Mouse (Mus musculus): ENCODE data around the gene Gm47791. TPM values are rescaled to one million over a fixed set of nuclear protein-coding genes. Genes with fewer than 3 reads are reported as not detected.

The Gm47791 gene
- polyA plus RNA-seq, 1 experiment, result not detected

DNA sequence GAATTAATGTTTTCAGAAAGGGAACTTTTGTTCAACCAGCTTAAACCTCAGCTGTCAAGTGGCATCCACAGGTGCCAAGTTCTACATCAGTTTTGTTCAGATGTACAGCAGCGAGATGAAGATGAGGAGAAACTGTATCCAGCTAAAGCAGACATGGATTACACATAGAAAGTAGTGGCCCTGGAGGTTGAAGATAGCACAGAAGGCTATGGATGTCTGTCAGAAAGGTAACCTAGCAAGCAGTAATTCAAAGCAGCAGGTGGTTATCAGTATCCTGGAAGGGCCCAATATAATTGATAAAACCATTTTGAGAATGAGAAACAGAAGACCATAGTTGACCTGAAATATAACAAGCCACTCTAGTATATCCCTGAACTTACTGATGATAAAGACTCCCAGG is 37.7 kb downstream of the Gm47791 start:
- H3K4me1 ChIP-seq (ENCODE audit: control insufficient read depth, insufficient read depth, low read length), result no peaks in the 10 kb centered on the region
- no peak overlapping the region for H3K4me3 ChIP-seq (ENCODE audit: insufficient read depth, low read length)
- H3K27ac ChIP-seq (ENCODE audit: insufficient read depth, low read length), result no peak overlapping the region
- no peak for TF ChIP-seq POLR2A (IDR thresholded peaks at IDR 0.05; ENCODE audit: low read depth, low read length)
- no peak for TF ChIP-seq CTCF (IDR thresholded peaks at IDR 0.05; ENCODE audit: borderline replicate concordance, insufficient read depth, low read length)

DNA sequence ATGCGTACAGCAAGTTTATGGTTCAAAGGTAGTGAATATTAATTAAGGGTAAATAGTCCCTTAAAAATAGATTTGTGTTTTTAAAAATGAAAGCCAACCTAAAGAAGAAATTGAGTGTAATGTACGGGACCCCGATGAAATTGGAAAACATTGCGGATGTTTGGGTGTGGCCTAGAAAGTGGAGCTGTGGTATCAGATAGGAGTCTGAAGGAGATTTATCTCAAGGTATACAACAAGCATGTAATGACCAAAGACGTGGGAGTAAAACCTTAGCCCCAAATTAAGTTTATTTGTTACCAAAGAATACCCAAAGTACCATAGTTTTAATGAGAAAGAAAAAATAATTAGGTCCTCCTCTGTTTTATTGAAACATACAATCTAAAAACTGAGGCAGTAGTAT is 44.6 kb downstream of the Gm47791 start:
- TF ChIP-seq POLR2A (IDR thresholded peaks at IDR 0.05; ENCODE audit: low read depth, low read length) (no peak), CTCF (IDR thresholded peaks at IDR 0.05; ENCODE audit: borderline replicate concordance, insufficient read depth, low read length) (no peak)
- no peak overlapping the region for H3K27ac ChIP-seq (ENCODE audit: insufficient read depth, low read length)
- H3K4me3 ChIP-seq (ENCODE audit: insufficient read depth, low read length), result no peak overlapping the region
- H3K4me1 ChIP-seq (ENCODE audit: control insufficient read depth, insufficient read depth, low read length), result no peaks in the 10 kb centered on the region

DNA sequence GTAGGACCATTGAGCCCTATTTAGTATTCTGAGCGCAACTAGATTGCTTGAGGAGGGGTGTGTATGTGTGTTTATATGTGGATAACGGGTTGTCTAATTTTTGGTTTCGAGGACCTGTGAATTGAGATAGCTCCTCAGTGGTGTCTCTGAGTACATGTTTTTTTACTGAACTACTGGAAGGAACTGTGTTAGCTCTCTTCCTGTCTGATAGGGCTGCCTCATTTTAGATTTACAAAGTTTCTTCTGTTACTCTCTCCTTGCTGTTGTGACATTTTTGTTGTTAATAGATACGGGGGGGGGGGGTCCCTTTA is 45.2 kb downstream of the Gm47791 start:
- no peaks in the 10 kb centered on the region for H3K4me1 ChIP-seq (ENCODE audit: control insufficient read depth, insufficient read depth, low read length)
- H3K27ac ChIP-seq (ENCODE audit: insufficient read depth, low read length), result no peak overlapping the region
- H3K4me3 ChIP-seq (ENCODE audit: insufficient read depth, low read length), result peak overlapping the region; percentile 97
- no peak for TF ChIP-seq POLR2A (IDR thresholded peaks at IDR 0.05; ENCODE audit: low read depth, low read length)
- no peak for TF ChIP-seq CTCF (IDR thresholded peaks at IDR 0.05; ENCODE audit: borderline replicate concordance, insufficient read depth, low read length)

DNA sequence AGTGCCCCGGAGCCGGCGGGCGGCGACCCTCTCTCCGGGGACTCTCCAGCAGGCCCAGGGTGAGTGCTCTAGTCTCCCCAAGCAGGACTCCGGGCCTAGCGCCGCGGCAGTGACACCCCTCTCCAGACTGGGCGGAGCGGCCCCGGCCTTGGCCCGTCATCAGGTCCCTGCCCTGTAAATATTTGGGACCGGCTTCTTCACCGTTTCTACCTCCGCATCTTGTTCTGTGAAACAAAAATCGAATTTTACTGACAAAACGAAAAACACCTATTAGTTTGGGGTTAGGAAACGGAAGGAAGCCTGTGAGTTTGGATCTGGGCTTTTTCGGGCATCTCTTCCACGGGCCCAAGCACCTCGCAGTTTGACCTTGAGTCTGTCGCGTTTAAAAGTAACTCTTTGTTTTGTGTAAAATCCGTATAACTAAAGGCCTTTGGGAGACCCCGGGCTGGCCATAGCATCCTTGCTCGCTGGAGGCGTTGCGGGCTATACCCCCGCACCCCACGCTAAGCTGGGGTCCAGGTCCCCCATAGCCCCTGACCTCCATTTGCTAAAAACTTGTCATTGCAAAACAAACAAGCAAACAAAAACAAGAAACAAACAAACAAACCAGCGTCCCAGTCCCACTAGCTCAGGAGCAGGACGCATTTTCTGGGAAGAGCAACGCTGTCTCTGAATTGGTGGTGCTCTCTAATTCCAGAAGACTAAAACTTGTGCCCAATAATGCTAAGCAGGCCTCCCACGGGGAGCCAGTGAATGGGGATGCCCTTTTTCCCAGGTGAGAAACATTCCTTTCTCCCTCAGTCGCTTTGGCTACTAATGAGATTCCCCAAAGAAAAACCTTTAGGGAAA is 45.8 kb downstream of the Gm47791 start:
- no peaks in the 10 kb centered on the region for H3K4me1 ChIP-seq (ENCODE audit: control insufficient read depth, insufficient read depth, low read length)

DNA sequence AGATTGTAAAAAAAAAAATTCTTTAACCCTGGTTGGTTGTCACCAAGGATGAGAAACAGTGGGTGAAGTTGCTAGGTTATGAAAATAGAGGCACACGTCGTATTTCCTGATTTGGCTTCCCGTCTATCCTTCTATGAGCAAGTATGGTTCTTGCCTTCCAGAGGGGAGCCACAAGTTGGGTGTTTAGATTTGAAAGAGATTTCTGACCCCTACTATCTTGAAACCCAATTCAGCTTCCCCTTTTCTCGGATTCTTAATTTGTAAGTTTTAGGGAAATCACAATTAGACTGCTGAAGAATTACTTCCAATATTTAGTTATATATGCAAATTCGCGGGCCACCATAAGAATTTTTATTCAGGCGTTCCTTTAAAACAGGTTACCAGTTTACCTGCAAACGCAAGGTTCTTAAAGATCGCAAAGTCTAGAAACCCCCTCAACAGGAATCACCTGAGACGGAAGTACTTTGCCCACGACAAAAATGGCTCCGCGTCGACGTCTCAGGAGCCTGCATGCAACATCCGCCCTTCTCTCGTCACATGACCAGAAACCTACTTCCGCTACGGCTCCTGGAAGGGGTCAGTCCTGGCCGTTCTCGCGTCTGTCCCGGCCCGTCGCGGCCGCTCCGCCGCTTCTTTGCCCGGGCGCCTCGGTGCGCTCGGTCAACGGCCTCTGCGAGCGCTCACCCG is 46.6 kb downstream of the Gm47791 start, which contains the start of gene Mff:
TSS of gene Mff (plus strand) at position 552 of the 687 bp plus-strand sequence.
- H3K4me1 ChIP-seq (ENCODE audit: control insufficient read depth, insufficient read depth, low read length), result no peaks in the 10 kb centered on the region
- no peak within 1 kb of the TSS for H3K27ac ChIP-seq (ENCODE audit: insufficient read depth, low read length)
- peak; percentile 65 for TF ChIP-seq POLR2A (IDR thresholded peaks at IDR 0.05; ENCODE audit: low read depth, low read length)
- no peak for TF ChIP-seq CTCF (IDR thresholded peaks at IDR 0.05; ENCODE audit: borderline replicate concordance, insufficient read depth, low read length)
- H3K4me3 ChIP-seq (ENCODE audit: insufficient read depth, low read length), result peak within 1 kb of the TSS; percentile 97

More for the DNA sequence above, 45.8 kb downstream of the Gm47791 start:
- Histone ChIP-seq H3K27ac (ENCODE audit: insufficient read depth, low read length) (no peak overlapping the region), H3K4me3 (ENCODE audit: insufficient read depth, low read length) (peak overlapping the region; percentile 97)
- no peak for TF ChIP-seq CTCF (IDR thresholded peaks at IDR 0.05; ENCODE audit: borderline replicate concordance, insufficient read depth, low read length)
- TF ChIP-seq POLR2A (IDR thresholded peaks at IDR 0.05; ENCODE audit: low read depth, low read length), result no peak

Other genes starting within 250 kb of the Gm47791 start
- gene Col4a4, start 184.4 kb downstream of the Gm47791 start, polyA plus RNA-seq (2011; ENCODE audit: insufficient read length, low read depth, missing spikeins), result 0.09 and 0.13 TPM in 2 replicates
- gene Col4a3, start 184.3 kb downstream of the Gm47791 start, polyA plus RNA-seq (2011; ENCODE audit: insufficient read length, low read depth, missing spikeins), result 0.09 and 0.63 TPM in 2 replicates
- gene Mff, start 46.4 kb downstream of the Gm47791 start, polyA plus RNA-seq (2011; ENCODE audit: insufficient read length, low read depth, missing spikeins), result 131 and 150 TPM in 2 replicates
- not detected in 2 replicates for gene Tm4sf20, start 2.8 kb downstream of the Gm47791 start, polyA plus RNA-seq (2011; ENCODE audit: insufficient read length, low read depth, missing spikeins)
- gene Agfg1, start 68.2 kb upstream of the Gm47791 start, polyA plus RNA-seq (2011; ENCODE audit: insufficient read length, low read depth, missing spikeins), result 75.1 and 77.5 TPM in 2 replicates
- gene A030005L19Rik, start 142.1 kb upstream of the Gm47791 start, polyA plus RNA-seq (2011; ENCODE audit: insufficient read length, low read depth, missing spikeins), result 1.1 TPM in 1 of 2 replicates, not detected in the other
- gene A030014E15Rik, start 153.7 kb upstream of the Gm47791 start, polyA plus RNA-seq (2011; ENCODE audit: insufficient read length, low read depth, missing spikeins), result not detected in 2 replicates
- gene Gm6217, start 160.2 kb upstream of the Gm47791 start, polyA plus RNA-seq (2011; ENCODE audit: insufficient read length, low read depth, missing spikeins), result not detected in 2 replicates
- not detected in 2 replicates for gene A030003K21Rik, start 172.1 kb upstream of the Gm47791 start, polyA plus RNA-seq (2011; ENCODE audit: insufficient read length, low read depth, missing spikeins)
- gene Gm7544, start 184.8 kb upstream of the Gm47791 start, polyA plus RNA-seq (2011; ENCODE audit: insufficient read length, low read depth, missing spikeins), result not detected in 2 replicates
- not detected in 2 replicates for gene Gm47955, start 189.0 kb upstream of the Gm47791 start, polyA plus RNA-seq (2011; ENCODE audit: insufficient read length, low read depth, missing spikeins)
- not detected in 2 replicates for gene Gm47959, start 229.3 kb upstream of the Gm47791 start, polyA plus RNA-seq (2011; ENCODE audit: insufficient read length, low read depth, missing spikeins)